Mouse (Mus musculus) right cerebral cortex, postnatal 25 days (tissue): ENCODE measurements at regions not wholly inside any gene's neighbourhood (a gene's known extent, or its start where the extent isn't known, plus 50 kb on each side); places are given as distances from the start of the nearest gene placed in this dataset.

ENCODE experiments used
- DNase-seq: peaks from one replicate; pipeline ENCODE4 v3.0.0; 2022

GRCm38 (mm10) chr10:126815730-126816129, 85.4 kb downstream of the Atp23 start:
- peak; percentile 62 for DNase-seq

GRCm38 (mm10) chr10:126814968-126815367, 86.2 kb downstream of the Atp23 start:
- no peak for DNase-seq

GRCm38 (mm10) chr10:126813051-126813593, 88.0 kb downstream of the Atp23 start:
- no peak for DNase-seq

GRCm38 (mm10) chr10:126812243-126812755, 88.9 kb downstream of the Atp23 start:
- DNase-seq = no peak

GRCm38 (mm10) chr10:126810346-126811095, 90.6 kb downstream of the Atp23 start:
- no peak for DNase-seq

- DNase-seq = peak; percentile 36
Measured at GRCm38 (mm10) chr10:126809587-126809986, 91.6 kb downstream of the Atp23 start.

GRCm38 (mm10) chr10:126806881-126807280, 94.3 kb downstream of the Atp23 start:
- DNase-seq = no peak

GRCm38 (mm10) chr10:126802732-126803131, 98.4 kb downstream of the Atp23 start:
- DNase-seq = no peak

GRCm38 (mm10) chr10:126799393-126799792, 101.8 kb downstream of the Atp23 start:
- no peak for DNase-seq

GRCm38 (mm10) chr10:126793136-126793535, 108.0 kb downstream of the Atp23 start:
- no peak for DNase-seq

GRCm38 (mm10) chr10:126792371-126792835, 108.8 kb downstream of the Atp23 start:
- DNase-seq = no peak

GRCm38 (mm10) chr10:126788277-126788676, 112.9 kb downstream of the Atp23 start:
- no peak for DNase-seq

GRCm38 (mm10) chr10:126783161-126783560, 118.0 kb downstream of the Atp23 start:
- no peak for DNase-seq

- no peak for DNase-seq
Measured at GRCm38 (mm10) chr10:126776603-126777002, 124.6 kb downstream of the Atp23 start.

- no peak for DNase-seq
Measured at GRCm38 (mm10) chr10:126775946-126776345, 125.2 kb downstream of the Atp23 start.

GRCm38 (mm10) chr10:126770446-126771020, 130.6 kb downstream of the Atp23 start:
- DNase-seq = no peak

GRCm38 (mm10) chr10:126765648-126766047, 135.5 kb downstream of the Atp23 start:
- DNase-seq = no peak

- no peak for DNase-seq
Measured at GRCm38 (mm10) chr10:126764740-126765139, 136.4 kb downstream of the Atp23 start.

- no peak for DNase-seq
Measured at GRCm38 (mm10) chr10:126763976-126764375, 137.2 kb downstream of the Atp23 start.

- no peak for DNase-seq
Measured at GRCm38 (mm10) chr10:126758682-126759081, 142.5 kb downstream of the Atp23 start.

- no peak for DNase-seq
Measured at GRCm38 (mm10) chr10:126753201-126753600, 148.0 kb downstream of the Atp23 start.

GRCm38 (mm10) chr10:126752699-126753098, 148.5 kb downstream of the Atp23 start:
- peak; percentile 51 for DNase-seq

- DNase-seq = no peak
Measured at GRCm38 (mm10) chr10:126748696-126749466, 152.3 kb downstream of the Atp23 start.
